ENCODE assay signal across 8 mouse cellular contexts in the genomic region with DNA sequence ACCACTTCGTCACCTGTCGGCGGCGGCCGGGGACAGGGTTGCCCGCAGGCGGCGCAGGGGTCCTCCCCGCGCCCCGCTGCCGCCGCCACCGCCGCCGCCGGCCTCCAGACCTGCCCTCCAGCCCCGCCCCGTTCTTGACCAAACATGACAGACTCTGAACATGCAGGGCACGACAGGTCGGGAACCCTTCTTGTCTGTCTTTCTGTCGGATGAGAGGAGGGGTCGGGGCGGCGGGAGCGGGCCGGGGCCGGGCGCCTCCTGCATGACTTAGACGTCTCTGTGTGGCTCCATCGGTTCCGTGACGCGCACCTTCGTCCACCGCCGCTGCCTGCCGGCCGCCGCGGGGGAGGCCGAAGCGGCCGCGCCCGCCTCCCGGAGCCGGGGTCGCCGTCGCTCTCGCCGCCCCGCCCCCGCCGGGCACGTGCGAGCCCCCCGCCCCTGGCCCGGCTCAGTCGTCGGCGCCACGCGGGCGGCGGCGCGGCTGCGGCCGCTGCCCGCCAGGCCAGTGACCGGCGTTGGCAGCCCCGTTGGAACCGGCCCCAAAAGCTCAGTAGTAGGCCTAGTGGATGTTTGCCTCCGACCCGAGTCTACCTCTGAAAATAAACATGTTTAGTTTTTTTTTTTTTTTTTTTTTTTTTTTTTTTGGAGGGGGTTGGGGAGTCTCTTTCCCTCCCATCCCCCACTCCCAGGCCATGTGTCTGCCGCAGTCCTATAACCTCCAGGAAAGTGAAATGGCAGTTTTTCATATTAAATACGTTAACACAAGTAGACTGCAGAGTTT. TPM values are rescaled to one million over a fixed set of nuclear protein-coding genes. Genes with fewer than 3 reads are reported as not detected.
A peak's percentile ranks its signal among the peaks of the same experiment; 100 is the strongest.
DNase-seq lines count a peak whose midpoint lies in the region; ATAC-seq and TF ChIP-seq lines count a peak whose summit lies in the region.

A gene (minus strand): TSS at position 65 of the 781 bp plus-strand sequence.

- peak; percentile 12 for ATAC-seq in CD4-positive, CD25-positive, alpha-beta regulatory T cell, adult 4 months
- peak; percentile 85 for ATAC-seq in forebrain, embryonic 11.5 days (replicated peaks; ENCODE audit: low FRiP score)
- peak; percentile 87 for ATAC-seq in heart, embryonic 16.5 days (replicated peaks; ENCODE audit: extremely low read depth, insufficient read depth, low FRiP score)
- ATAC-seq in liver, postnatal 0 days: peak; percentile 77
- peak; percentile 76 for ATAC-seq in neural tube, embryonic 13.5 days (ENCODE audit: low read depth)

- H3K27ac ChIP-seq in brown adipose tissue, adult 24 weeks (replicated peaks; ENCODE audit: low read depth, low read length): peak within 1 kb of the TSS; percentile 100
- H3K27ac ChIP-seq in forebrain, embryonic 11.5 days (ENCODE audit: low read depth, low read length): peak within 1 kb of the TSS; percentile 100
- H3K27ac ChIP-seq in heart, embryonic 16.5 days (ENCODE audit: low read length): peak within 1 kb of the TSS; percentile 100
- peak within 1 kb of the TSS; percentile 99 for H3K27ac ChIP-seq in liver, postnatal 0 days (ENCODE audit: low read depth)
- peak within 1 kb of the TSS; percentile 100 for H3K27ac ChIP-seq in neural tube, embryonic 13.5 days (replicated peaks)
- peak within 1 kb of the TSS; percentile 98 for H3K27ac ChIP-seq in testis, adult 2 months (ENCODE audit: control insufficient read depth, insufficient read depth, low read depth, low read length)

- H3K9ac ChIP-seq in forebrain, embryonic 11.5 days (ENCODE audit: low read length): peak within 1 kb of the TSS; percentile 100
- peak within 1 kb of the TSS; percentile 100 for H3K9ac ChIP-seq in heart, embryonic 16.5 days (ENCODE audit: low read length)
- H3K9ac ChIP-seq in liver, postnatal 0 days (replicated peaks): peak within 1 kb of the TSS; percentile 94
- peak within 1 kb of the TSS; percentile 100 for H3K9ac ChIP-seq in neural tube, embryonic 13.5 days

- DNase-seq in forebrain, embryonic 11.5 days (ENCODE audit: low spot score): peak; percentile 91
- peak; percentile 88 to 91 for DNase-seq in kidney, postnatal 36 days
- DNase-seq in liver, postnatal 0 days: peak; percentile 87

- peak; percentile 60 for TF ChIP-seq POLR2A in testis, adult 2 months (IDR thresholded peaks at IDR 0.05; ENCODE audit: control insufficient read depth, low read depth, low read length)

- peak within 1 kb of the TSS; percentile 61 for H3K4me2 ChIP-seq in forebrain, embryonic 11.5 days (ENCODE audit: low read depth, low read length, severe bottlenecking)
- H3K4me2 ChIP-seq in heart, embryonic 16.5 days (ENCODE audit: low read depth, low read length): peak within 1 kb of the TSS; percentile 72
- H3K4me2 ChIP-seq in liver, postnatal 0 days (ENCODE audit: low read depth, low read length): peak within 1 kb of the TSS; percentile 72
- peak within 1 kb of the TSS; percentile 60 for H3K4me2 ChIP-seq in neural tube, embryonic 13.5 days

- H3K27me3 ChIP-seq in forebrain, embryonic 11.5 days (ENCODE audit: control insufficient read depth, insufficient read depth, low read length): no peaks in the 10 kb centered on the region
- H3K27me3 ChIP-seq in heart, embryonic 16.5 days (ENCODE audit: control insufficient read depth, insufficient read depth, low read length): no peaks in the 10 kb centered on the region
- H3K27me3 ChIP-seq in liver, postnatal 0 days (ENCODE audit: insufficient read depth, low read length): no peaks in the 10 kb centered on the region
- H3K27me3 ChIP-seq in neural tube, embryonic 13.5 days: no peaks in the 10 kb centered on the region
- H3K27me3 ChIP-seq in testis, adult 2 months (ENCODE audit: control insufficient read depth, insufficient read depth, low read length): no peaks in the 10 kb centered on the region

- peak within 1 kb of the TSS; percentile 99 for H3K4me3 ChIP-seq in brown adipose tissue, adult 24 weeks (ENCODE audit: insufficient read depth, low read depth, low read length)
- peak within 1 kb of the TSS; percentile 85 for H3K4me3 ChIP-seq in forebrain, embryonic 11.5 days (ENCODE audit: low read depth, low read length)
- peak within 1 kb of the TSS; percentile 89 for H3K4me3 ChIP-seq in heart, embryonic 16.5 days (ENCODE audit: low read length)
- H3K4me3 ChIP-seq in liver, postnatal 0 days (ENCODE audit: low read depth, low read length): peak within 1 kb of the TSS; percentile 86
- peak within 1 kb of the TSS; percentile 93 for H3K4me3 ChIP-seq in neural tube, embryonic 13.5 days
- H3K4me3 ChIP-seq in testis, adult 2 months (ENCODE audit: control insufficient read depth, low read depth, low read length): peak within 1 kb of the TSS; percentile 96

- H3K36me3 ChIP-seq in forebrain, embryonic 11.5 days (ENCODE audit: control insufficient read depth, insufficient read depth, low read length): no peaks in the 10 kb centered on the region
- H3K36me3 ChIP-seq in heart, embryonic 16.5 days (ENCODE audit: control insufficient read depth, insufficient read depth): no peaks in the 10 kb centered on the region
- H3K36me3 ChIP-seq in liver, postnatal 0 days (replicated peaks; ENCODE audit: insufficient read depth, low read length): no peaks in the 10 kb centered on the region
- H3K36me3 ChIP-seq in neural tube, embryonic 13.5 days: no peaks in the 10 kb centered on the region
- no peaks in the 10 kb centered on the region; the same call in 1 of the 2 replicates for H3K36me3 ChIP-seq in testis, adult 2 months (ENCODE audit: control insufficient read depth, insufficient read depth, low read length)

- H3K4me1 ChIP-seq in brown adipose tissue, adult 24 weeks (ENCODE audit: control insufficient read depth, insufficient read depth, insufficient read length, low read length): no peaks in the 10 kb centered on the region
- no peaks in the 10 kb centered on the region; the same call in 1 of the 2 replicates for H3K4me1 ChIP-seq in forebrain, embryonic 11.5 days (replicated peaks; ENCODE audit: control insufficient read depth, insufficient read depth, low read length)
- no peaks in the 10 kb centered on the region for H3K4me1 ChIP-seq in heart, embryonic 16.5 days (ENCODE audit: control insufficient read depth, insufficient read depth, low read length)
- peaks cover 7% of the 10 kb centered on the region; the same call in 1 of the 2 replicates for H3K4me1 ChIP-seq in liver, postnatal 0 days (ENCODE audit: insufficient read depth)
- peaks cover 22% of the 10 kb centered on the region for H3K4me1 ChIP-seq in neural tube, embryonic 13.5 days (replicated peaks)
- peaks cover 2% of the 10 kb centered on the region for H3K4me1 ChIP-seq in testis, adult 2 months (ENCODE audit: control insufficient read depth, insufficient read depth, low read length)

- under 1% methylated on average over 65 of the region's 80 CpGs for WGBS in forebrain, embryonic 11.5 days
- under 1% methylated on average over 77 of the region's 80 CpGs for WGBS in heart, embryonic 16.5 days
- WGBS in liver, postnatal 0 days (ENCODE audit: insufficient replicate concordance): under 1% methylated on average over 62 of the region's 80 CpGs
- under 1% methylated on average over 72 of the region's 80 CpGs for WGBS in neural tube, embryonic 13.5 days

- H3K9me3 ChIP-seq in forebrain, embryonic 11.5 days (ENCODE audit: control insufficient read depth, low read length): no peaks in the 10 kb centered on the region
- H3K9me3 ChIP-seq in heart, embryonic 16.5 days (replicated peaks; ENCODE audit: control insufficient read depth, low read length): no peaks in the 10 kb centered on the region
- no peaks in the 10 kb centered on the region for H3K9me3 ChIP-seq in liver, postnatal 0 days (ENCODE audit: low read length)
- no peaks in the 10 kb centered on the region for H3K9me3 ChIP-seq in neural tube, embryonic 13.5 days

- no peak for TF ChIP-seq EP300 in liver, postnatal 0 days (IDR thresholded peaks at IDR 0.05; ENCODE audit: low read depth)

- TF ChIP-seq CTCF in liver, postnatal 0 days (IDR thresholded peaks at IDR 0.05; ENCODE audit: low read depth): no peak
- no peak for TF ChIP-seq CTCF in testis, adult 2 months (IDR thresholded peaks at IDR 0.05; ENCODE audit: control insufficient read depth, insufficient read depth, insufficient replicate concordance, low read depth, low read length)

RNA-seq across cellular contexts. Expression of the gene that starts here (rescaled TPM):
- 1 to 10 TPM; 1.7 to 2.2 TPM for polyA plus RNA-seq in CD4-positive, CD25-positive, alpha-beta regulatory T cell, adult 4 months (2017; shearing (Covaris generic))
- polyA plus RNA-seq in brown adipose tissue, adult 24 weeks (2012; ENCODE audit: insufficient read depth, insufficient read length, missing spikeins): 13.5 and 22.9 TPM in 2 replicates
- polyA plus RNA-seq in forebrain, embryonic 11.5 days (2014; fragmentation: Nextera tagmentation; extraction: Ambion mirVana): 22.8 and 25.3 TPM in 2 replicates
- 8.6 and 10.6 TPM in 2 replicates for polyA plus RNA-seq in heart, embryonic 16.5 days (2015; fragmentation: Nextera tagmentation; extraction: Ambion mirVana)
- polyA plus RNA-seq in liver, postnatal 0 days (2015; fragmentation: Nextera tagmentation; extraction: Ambion mirVana): 9.9 and 10.8 TPM in 2 replicates
- polyA plus RNA-seq in neural tube, embryonic 13.5 days (2015; fragmentation: Nextera tagmentation; extraction: Ambion mirVana): 22.2 and 24.2 TPM in 2 replicates
- 29.2 and 34.2 TPM in 2 replicates for polyA plus RNA-seq in testis, adult 2 months (2012; rRNA removed)

Comparison
In these comparisons a context has a peak if more than half of its experiments do, and no peak if none do; other contexts are left out.
1. Peak in every context shown above with its lines: DNase-seq, ATAC-seq, H3K4me3 ChIP-seq and H3K27ac ChIP-seq.
2. ATAC-seq: peak in every context shown above with its lines; median percentile 87 in heart, embryonic 16.5 days; 85 in forebrain, embryonic 11.5 days; 77 in liver, postnatal 0 days; 76 in neural tube, embryonic 13.5 days; 12 in CD4-positive, CD25-positive, alpha-beta regulatory T cell, adult 4 months.